Mouse (Mus musculus) bone marrow macrophage, adult 2 months (primary cell): ENCODE results near the gene Tex264. TPM values are rescaled to one million over a fixed set of nuclear protein-coding genes. Genes with fewer than 3 reads are reported as not detected.

Experiments used
- H3K27ac ChIP-seq: 2 replicates; pipeline ENCODE4 v1.5.1; 2012; ENCODE audit warnings: low read depth, low read length; ENCODE audit not compliant: insufficient read depth
- H3K4me1 ChIP-seq: 2 replicates; pipeline ENCODE4 v1.6.1; 2012; ENCODE audit warnings: low read length; ENCODE audit not compliant: control insufficient read depth, insufficient read depth
- H3K4me3 ChIP-seq: 2 replicates; pipeline ENCODE4 v1.5.1; 2012; ENCODE audit warnings: mild to moderate bottlenecking, low read length, moderate library complexity; ENCODE audit not compliant: insufficient read depth
- CTCF ChIP-seq: IDR thresholded peaks from 2 replicates; pipeline ENCODE4 v1.5.1; 2012; ENCODE audit warnings: low read depth, mild to moderate bottlenecking, low read length, moderate library complexity
- POLR2A ChIP-seq: IDR thresholded peaks from 2 replicates; pipeline ENCODE4 v1.6.1; 2012; ENCODE audit warnings: mild to moderate bottlenecking, low read depth, low read length, borderline replicate concordance
- polyA plus RNA-seq: library from polyadenylated mRNA; stranded (reverse); fragments of >200 nt; gene quantifications from 2 replicates; pipeline ENCODE4 v1.2.4, GENCODE M21; 2012; ENCODE audit not compliant: missing spikeins, insufficient read depth, insufficient read length

The Tex264 gene
- polyA plus RNA-seq, 1 experiment: 106 TPM

DNA sequence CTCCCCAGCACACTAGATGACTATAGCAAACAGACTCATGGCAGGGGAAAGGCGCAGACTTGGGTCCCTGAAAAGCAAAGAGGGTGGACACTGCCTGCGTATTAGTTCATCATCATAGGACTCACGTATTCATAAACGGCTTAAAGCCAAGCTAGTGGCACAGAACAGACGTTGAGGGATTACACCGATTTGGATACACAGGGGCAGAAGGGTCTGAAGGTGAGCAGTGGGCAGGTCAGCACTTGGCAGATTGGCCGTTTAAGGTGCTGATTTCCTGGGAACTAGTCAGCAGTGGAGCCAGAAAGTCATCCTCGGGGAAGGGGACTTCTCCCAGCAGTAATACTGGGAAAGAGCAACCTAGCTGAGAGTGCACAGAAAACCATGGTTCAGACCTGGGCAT, 3.1 kb upstream of the Tex264 start:
- Histone ChIP-seq H3K4me3 (no peak overlapping the region), H3K4me1 (peaks cover 11% of the 10 kb centered on the region), H3K27ac (no peak overlapping the region)
- no peak for TF ChIP-seq CTCF
- no peak for TF ChIP-seq POLR2A

DNA sequence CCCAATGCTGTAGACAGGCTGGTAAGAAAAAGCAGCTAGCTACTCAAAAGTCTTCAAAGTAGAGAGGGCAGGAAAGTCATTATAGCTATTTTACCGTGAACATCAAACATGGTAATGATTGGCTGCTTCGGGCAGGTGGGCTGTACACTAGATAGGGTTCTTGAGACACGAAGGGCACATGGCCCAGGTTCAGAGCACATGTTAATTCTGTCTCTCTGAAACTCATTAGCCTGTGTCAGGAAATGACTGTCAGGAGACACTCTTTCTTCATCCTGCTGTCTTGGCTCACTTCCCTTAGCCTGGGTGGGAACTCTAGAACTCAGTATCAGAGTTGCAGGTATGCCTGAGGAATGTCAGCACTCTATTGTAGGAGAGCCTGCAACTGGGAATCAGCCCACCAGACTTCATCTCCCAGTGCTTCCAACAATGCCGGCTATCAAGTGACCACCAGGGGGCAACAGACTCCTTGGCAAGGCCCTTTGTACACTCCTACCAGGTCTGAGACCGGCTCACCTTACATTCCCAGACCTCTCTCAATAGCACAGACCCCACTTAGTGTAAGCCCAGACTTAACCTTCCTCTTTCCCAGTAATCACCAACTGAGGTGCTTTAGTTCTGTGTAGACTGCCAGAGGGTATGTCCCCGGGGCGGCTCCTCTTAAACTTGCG, 1.4 kb upstream of the Tex264 start:
- peaks cover 11% of the 10 kb centered on the region for H3K4me1 ChIP-seq
- no peak for TF ChIP-seq POLR2A
- TF ChIP-seq CTCF: peak; percentile 95
- H3K4me3 ChIP-seq: no peak overlapping the region
- no peak overlapping the region for H3K27ac ChIP-seq

- Histone ChIP-seq H3K27ac (0 out of 2 replicates have a peak overlapping the region, but pooled peaks have one; percentile 50), H3K4me3 (peak overlapping the region; percentile 75), H3K4me1 (peaks cover 11% of the 10 kb centered on the region)
- no peak for TF ChIP-seq POLR2A
- no peak for TF ChIP-seq CTCF
Observed at GRCm38 (mm10) chr9:106684918-106685248, 844 bp downstream of the Tex264 start.

GRCm38 (mm10) chr9:106684093-106684872, 1.4 kb downstream of the Tex264 start:
- Histone ChIP-seq H3K27ac (no peak overlapping the region), H3K4me3 (peak overlapping the region; percentile 75), H3K4me1 (peaks cover 11% of the 10 kb centered on the region)
- TF ChIP-seq POLR2A (no peak), CTCF (no peak)

DNA sequence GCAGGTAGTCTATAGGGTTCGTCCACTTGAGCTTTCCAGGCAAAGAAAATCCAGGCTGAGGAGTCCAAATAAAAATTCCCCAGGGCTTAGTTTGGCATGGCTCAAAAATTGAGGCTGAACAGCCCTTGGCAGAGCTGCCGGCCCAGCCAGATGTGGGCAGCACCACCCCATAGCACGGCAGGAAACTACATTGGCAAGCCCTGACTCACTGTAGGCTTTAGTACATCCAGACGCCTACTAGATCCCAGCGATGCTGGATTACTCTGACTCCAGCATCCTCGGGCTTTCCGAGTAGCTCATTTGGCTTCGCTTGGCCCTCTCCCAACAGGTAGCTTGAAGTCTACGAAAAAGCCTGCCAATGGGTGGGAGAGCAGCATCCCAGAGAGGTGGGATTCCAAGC, 4.7 kb downstream of the Tex264 start:
- TF ChIP-seq POLR2A (no peak), CTCF (no peak)
- H3K4me3 ChIP-seq: no peak overlapping the region
- H3K27ac ChIP-seq: no peak overlapping the region
- H3K4me1 ChIP-seq: peaks cover 16% of the 10 kb centered on the region

DNA sequence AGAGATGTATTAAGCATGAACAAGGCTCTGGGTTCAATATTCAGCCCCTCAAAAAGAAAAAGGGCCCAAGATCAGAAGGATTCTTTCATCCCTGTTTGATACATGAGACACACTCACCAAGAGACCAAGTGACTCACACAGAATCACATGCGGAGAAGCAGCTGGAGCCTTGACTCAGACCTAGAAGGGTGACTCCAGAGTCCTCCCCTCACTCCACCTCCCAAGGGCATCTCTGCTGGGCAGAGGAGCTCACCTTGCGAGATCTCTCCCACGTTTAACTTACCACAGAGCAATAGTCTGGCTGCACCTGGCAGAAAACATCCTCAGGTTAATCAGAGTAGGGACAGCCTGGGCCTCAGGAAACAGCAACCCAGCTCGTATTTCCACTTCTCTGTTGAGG, 7.5 kb downstream of the Tex264 start:
- no peak overlapping the region for H3K4me3 ChIP-seq
- peaks cover 12% of the 10 kb centered on the region; the same call in 1 of the 2 replicates for H3K4me1 ChIP-seq
- no peak for TF ChIP-seq CTCF
- no peak for TF ChIP-seq POLR2A
- H3K27ac ChIP-seq: no peak overlapping the region

- Histone ChIP-seq H3K4me3 (no peak overlapping the region), H3K27ac (no peak overlapping the region), H3K4me1 (peaks cover 12% of the 10 kb centered on the region; the same call in 1 of the 2 replicates)
- no peak for TF ChIP-seq CTCF
- TF ChIP-seq POLR2A: no peak
Observed at GRCm38 (mm10) chr9:106677702-106678101, 8.0 kb downstream of the Tex264 start.

DNA sequence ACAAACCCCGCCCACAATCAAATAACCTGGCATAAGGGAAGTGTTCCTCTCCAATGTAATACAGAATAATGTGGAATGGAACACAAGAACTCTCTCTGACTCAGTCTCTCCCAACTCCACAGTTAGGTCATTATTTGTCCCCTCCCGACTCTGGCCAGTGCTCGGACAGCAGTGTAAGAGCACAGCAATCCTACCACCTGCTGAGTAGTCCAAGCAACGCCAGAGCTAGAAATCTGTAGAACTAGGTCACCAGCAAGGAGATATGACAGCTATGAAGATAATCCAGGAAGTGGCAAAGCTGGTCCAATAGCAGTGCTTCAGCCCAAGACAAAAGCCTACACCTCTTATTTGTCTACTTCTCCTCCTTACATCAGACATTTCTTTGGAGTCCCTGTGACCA, 9.2 kb downstream of the Tex264 start:
- peaks cover 12% of the 10 kb centered on the region; the same call in 1 of the 2 replicates for H3K4me1 ChIP-seq
- no peak overlapping the region for H3K27ac ChIP-seq
- TF ChIP-seq POLR2A (no peak), CTCF (no peak)
- H3K4me3 ChIP-seq: no peak overlapping the region

DNA sequence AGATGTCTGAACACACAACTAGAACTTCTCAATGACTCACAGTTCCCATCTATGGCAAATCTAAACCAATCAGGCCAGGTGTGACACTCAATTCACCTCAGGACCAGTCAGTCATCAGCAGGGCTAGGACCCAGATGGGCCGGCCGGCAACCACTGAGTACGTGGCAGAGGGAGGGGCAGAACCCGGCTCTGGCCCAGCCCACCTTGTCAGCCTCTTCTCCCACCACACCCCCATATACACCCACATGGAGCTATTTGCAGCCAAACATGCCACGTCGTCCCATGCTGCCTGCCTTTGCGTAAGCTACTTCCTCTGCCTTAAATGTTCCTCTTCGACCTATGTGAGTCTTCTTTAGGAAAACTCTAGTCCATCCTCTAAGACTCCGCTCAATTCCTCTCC, 9.8 kb downstream of the Tex264 start:
- no peak for TF ChIP-seq CTCF
- no peak for TF ChIP-seq POLR2A
- no peak overlapping the region for H3K4me3 ChIP-seq
- peaks cover 12% of the 10 kb centered on the region; the same call in 1 of the 2 replicates for H3K4me1 ChIP-seq
- H3K27ac ChIP-seq: no peak overlapping the region

DNA sequence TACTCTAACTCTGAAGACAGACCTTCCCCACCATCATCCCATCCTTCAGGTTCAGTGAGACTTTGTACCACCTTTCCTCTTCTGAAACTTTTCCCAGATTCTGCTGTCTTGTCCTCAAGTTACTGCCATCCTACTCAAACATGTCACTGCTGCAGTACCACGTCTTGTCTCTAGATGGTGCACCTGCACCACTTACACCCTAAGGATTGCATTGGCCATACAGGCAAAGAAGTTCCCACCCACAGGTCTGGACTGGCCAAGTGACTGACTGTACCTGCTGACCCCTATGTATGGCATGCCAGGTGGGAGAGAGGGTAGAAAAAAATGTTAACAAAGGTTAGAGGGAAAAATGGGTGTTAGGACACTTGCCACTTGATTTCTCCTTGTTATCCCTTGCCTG, 10.2 kb downstream of the Tex264 start:
- peaks cover 12% of the 10 kb centered on the region; the same call in 1 of the 2 replicates for H3K4me1 ChIP-seq
- no peak overlapping the region for H3K27ac ChIP-seq
- no peak overlapping the region for H3K4me3 ChIP-seq
- no peak for TF ChIP-seq POLR2A
- TF ChIP-seq CTCF: peak; percentile 44
